Mouse (Mus musculus) duodenum, adult 2 months (tissue): ENCODE measurements around the gene Timm10. TPM values are rescaled to one million over a fixed set of nuclear protein-coding genes. Genes with fewer than 3 reads are reported as not detected.

Experiments
- polyA plus RNA-seq: library from polyadenylated mRNA; depleted of rRNA; stranded (reverse); fragments of >200 nt; gene quantifications from 2 replicates; pipeline ENCODE4 v1.2.3, GENCODE M21; 2012; ENCODE audit warnings: low replicate concordance; rRNA removed

Timm10 gene
- polyA plus RNA-seq: 19.8 and 23.5 TPM in 2 replicates

GRCm38 (mm10) chr2:84826488-84827282 lies at the start of gene Timm10:
TSS of gene Timm10 (plus strand) at chr2:84826997.

GRCm38 (mm10) chr2:84798493-84798921 lies 28.3 kb upstream of the Timm10 start, which contains the start of gene Ube2l6:
TSS of gene Ube2l6 (plus strand) at chr2:84798828.

DNA sequence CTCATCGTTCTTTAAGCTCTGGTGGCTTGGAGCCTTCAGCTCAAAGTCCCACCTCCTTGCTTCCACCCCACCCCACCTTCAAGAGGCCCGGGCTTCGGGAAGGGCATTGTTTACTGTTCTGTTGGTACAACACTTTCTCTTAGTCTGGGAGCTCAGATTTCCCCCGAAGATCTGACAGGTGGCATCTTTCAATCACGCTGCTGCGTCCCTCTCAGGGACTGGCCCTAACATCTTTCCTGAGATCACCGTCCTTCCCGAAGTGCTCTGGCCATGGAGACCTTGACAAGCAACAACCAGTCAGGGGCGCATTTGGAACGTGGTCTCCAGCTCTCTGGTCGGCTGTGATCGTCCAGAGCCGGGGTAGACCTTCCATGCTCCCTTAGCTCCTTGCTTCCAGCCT lies 4.2 kb upstream of the Timm10 start, which contains the start of gene Smtnl1:
TSS of gene Smtnl1 (minus strand) at position 101 of the 400 bp plus-strand sequence.

GRCm38 (mm10) chr2:84838593-84838949 lies 11.8 kb downstream of the Timm10 start, which contains the start of gene Slc43a1:
TSS of gene Slc43a1 (plus strand) at chr2:84838850.

Other genes starting within 250 kb of the Timm10 start
- 27.3 and 34.7 TPM in 2 replicates for gene Ctnnd1, start 176.2 kb upstream of the Timm10 start, polyA plus RNA-seq
- gene Btbd18, start 167.9 kb upstream of the Timm10 start, polyA plus RNA-seq: not detected in 2 replicates
- 40.6 and 43.2 TPM in 2 replicates for gene Selenoh, start 156.2 kb upstream of the Timm10 start, polyA plus RNA-seq
- gene Gm28635, start 149.0 kb upstream of the Timm10 start, polyA plus RNA-seq: not detected in 2 replicates
- 3.8 and 7.3 TPM in 2 replicates for gene Med19, start 148.6 kb upstream of the Timm10 start, polyA plus RNA-seq
- gene Tmx2, start 147.9 kb upstream of the Timm10 start, polyA plus RNA-seq: 18.5 and 60.4 TPM in 2 replicates
- 31.5 and 33.1 TPM in 2 replicates for gene Zdhhc5, start 111.8 kb upstream of the Timm10 start, polyA plus RNA-seq
- 4.8 and 8.4 TPM in 2 replicates for gene Clp1, start 99.6 kb upstream of the Timm10 start, polyA plus RNA-seq
- 1.3 and 2.3 TPM in 2 replicates for gene Ypel4, start 92.9 kb upstream of the Timm10 start, polyA plus RNA-seq
- not detected in 2 replicates for gene Gm19426, start 83.3 kb upstream of the Timm10 start, polyA plus RNA-seq
- 91.3 and 98.4 TPM in 2 replicates for gene Serping1, start 51.6 kb upstream of the Timm10 start, polyA plus RNA-seq
- gene Ube2l6, start 28.2 kb upstream of the Timm10 start, polyA plus RNA-seq: 29.3 and 114 TPM in 2 replicates
- not detected in 2 replicates for gene Smtnl1, start 4.3 kb upstream of the Timm10 start, polyA plus RNA-seq
- 1.8 and 3.4 TPM in 2 replicates for gene Slc43a1, start 11.9 kb downstream of the Timm10 start, polyA plus RNA-seq
- 4.3 and 17.8 TPM in 2 replicates for gene Rtn4rl2, start 59.7 kb downstream of the Timm10 start, polyA plus RNA-seq
- 16.4 and 16.8 TPM in 2 replicates for gene Slc43a3, start 109.6 kb downstream of the Timm10 start, polyA plus RNA-seq
- 1.2 and 1.7 TPM in 2 replicates for gene Prg2, start 153.5 kb downstream of the Timm10 start, polyA plus RNA-seq
- not detected in 2 replicates for gene Prg3, start 161.2 kb downstream of the Timm10 start, polyA plus RNA-seq
- 43.0 and 56.0 TPM in 2 replicates for gene Ssrp1, start 210.2 kb downstream of the Timm10 start, polyA plus RNA-seq
- 0.11 and 0.15 TPM in 2 replicates for gene P2rx3, start 210.5 kb downstream of the Timm10 start, polyA plus RNA-seq
- 44.5 and 49.1 TPM in 2 replicates for gene Tnks1bp1, start 221.0 kb downstream of the Timm10 start, polyA plus RNA-seq